Mouse (Mus musculus) naive thymus-derived CD4-positive, alpha-beta T cell, adult 2 months (primary cell): ENCODE measurements around the gene Tbc1d16.
"Not testable (repeated sequence)": the region's sequence is repeated elsewhere in the genome, so short reads cannot be mapped to it uniquely, and the experiment has no call there.

Source experiments
- DNase-seq: peaks from one replicate; pipeline ENCODE4 v3.0.0-alpha.2; 2011; ENCODE audit warnings: low read depth

Gene Tbc1d16

DNA sequence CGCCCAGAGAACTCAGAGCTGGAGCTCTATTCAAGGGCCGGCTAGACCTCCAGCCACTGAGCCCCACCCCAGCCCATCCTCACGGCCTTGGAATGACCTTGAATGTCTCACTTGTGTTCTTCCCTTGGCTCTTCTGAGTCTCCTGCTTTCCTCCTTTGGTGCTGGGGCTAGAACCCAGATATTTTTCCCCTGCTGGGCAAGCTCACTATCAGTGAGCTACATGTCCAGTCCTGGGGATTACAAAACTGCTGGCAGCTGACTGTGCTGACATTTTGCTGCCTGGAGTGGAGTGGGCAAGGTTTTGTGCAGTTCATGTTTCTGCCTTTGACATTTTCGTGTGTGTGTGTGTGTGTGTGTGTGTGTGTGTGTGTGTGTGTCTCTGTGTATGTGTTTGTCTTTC lies 111.3 kb downstream of the Tbc1d16 start:
- DNase-seq, result no peak

DNA sequence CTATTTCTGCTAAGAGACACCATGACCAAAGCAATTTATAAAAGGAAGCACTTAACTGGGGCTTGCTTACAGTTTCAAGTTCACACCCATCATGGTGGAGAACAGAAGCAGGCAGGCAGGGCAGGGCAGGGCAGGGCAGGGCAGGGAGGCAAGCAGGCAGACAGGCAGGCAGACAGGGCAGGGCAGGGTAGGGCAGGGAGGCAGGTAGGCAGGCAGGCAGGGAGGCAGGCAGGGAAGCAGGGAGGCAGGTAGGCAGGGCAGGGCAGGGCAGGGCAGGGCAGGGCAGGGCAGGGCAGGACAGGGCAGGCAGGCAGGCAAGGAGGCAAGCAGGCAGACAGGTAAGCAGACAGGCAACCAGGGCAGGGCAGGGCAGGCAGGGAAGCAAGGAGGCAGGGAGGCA lies 115.6 kb downstream of the Tbc1d16 start:
- DNase-seq, result no peak

DNA sequence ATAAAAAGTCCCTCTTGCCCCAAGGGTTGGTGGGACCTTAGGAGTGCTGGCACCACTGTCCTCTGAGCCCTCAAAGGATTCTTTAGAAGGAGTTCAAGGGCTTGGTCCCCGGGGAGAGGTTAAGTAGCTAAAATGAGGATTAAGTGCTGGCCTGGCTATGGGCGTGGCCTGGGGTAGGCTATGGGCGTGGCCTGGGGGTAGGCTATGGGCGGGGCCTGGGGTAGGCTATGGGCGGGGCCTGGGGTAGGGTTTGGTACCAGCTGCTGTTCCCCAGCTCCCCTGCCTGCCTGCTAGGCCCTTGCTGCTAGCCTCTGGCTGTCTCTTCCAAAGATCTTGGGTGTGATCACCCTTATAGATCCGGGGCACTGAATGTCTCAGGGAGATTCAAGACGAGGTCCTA lies 117.0 kb downstream of the Tbc1d16 start:
- DNase-seq, result no peak

DNA sequence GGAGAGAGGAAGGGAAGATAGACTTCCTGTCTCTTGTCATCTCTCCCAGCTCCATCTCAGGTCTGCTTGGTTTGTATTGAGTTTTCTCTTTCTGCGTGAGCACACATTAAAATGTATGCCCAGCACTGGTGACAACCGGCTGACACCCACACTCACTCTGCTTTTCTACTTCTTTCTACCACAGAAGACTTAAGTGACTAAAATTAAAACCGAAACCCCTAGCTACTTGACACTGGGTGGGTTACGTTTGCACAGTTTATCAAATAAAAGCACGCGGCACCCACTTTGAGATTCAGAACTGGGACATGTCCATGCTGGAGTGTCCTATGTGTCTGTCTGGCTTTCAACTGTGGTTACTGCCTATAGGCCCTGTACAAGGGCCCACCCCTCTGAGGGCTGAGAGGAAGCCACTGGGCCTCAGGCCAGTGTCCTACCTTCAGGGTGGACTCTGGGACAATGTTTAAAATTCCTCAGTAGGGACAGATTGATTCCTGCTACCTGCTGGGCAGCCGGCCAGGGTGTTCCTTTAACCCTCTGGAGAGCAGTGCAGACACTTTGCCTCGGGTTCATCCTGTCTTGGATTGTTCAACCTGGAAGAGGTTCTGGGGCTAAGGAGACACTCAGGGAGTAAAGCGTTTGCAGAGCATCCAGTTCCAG lies 118.8 kb downstream of the Tbc1d16 start:
- DNase-seq, result no peak

DNA sequence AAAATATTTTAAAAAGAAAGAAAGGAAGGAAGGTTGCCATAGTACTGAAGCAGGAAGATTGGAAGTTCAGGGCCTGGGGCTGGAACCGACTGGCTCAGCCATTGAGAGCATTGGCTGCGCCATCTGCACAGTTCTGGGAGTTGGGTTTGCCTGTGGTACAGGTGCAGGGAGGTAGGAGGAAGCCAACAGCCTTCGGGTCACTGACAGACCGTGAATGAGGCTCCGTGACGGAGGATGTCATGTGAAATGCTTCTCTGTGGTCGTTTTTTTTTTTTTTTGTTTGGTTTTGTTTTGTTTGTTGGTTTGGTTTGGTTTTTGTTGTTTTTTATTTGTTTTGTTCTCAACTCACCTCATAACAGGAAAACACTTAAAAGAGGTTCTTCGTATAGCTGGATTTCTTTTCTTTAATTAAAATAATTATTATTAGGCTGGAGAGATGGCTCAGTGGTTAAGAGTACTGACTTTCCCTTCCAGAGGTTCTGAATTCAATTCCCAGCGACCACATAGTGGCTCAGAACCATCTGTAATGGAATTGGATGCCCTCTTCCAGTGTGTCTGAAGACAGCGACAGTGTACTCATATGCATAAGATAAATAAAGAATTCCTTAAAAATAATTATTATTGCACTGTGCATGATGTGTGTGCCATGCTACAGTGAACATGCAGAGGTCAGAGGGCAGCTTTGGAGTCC lies 119.6 kb downstream of the Tbc1d16 start:
- no peak for DNase-seq

DNA sequence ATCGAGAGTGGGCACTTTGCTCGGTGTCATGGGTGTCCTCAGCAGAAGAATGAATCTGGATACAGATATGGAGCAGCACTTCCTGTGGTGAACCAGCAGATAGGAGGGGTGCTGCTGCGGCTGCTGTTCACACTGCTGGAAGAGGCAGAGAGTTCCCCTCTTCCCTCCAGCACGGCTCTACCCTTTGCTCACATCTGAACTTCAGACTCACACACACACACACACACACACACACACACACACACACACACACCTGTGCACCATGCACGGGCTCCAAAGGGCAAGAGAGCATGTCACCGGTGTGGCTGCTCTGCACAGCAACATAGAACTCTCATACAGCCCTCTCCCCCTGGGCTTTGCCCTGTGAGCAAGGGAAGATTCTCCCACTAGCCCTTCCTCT lies 122.0 kb downstream of the Tbc1d16 start:
- DNase-seq, result peak; percentile 56

DNA sequence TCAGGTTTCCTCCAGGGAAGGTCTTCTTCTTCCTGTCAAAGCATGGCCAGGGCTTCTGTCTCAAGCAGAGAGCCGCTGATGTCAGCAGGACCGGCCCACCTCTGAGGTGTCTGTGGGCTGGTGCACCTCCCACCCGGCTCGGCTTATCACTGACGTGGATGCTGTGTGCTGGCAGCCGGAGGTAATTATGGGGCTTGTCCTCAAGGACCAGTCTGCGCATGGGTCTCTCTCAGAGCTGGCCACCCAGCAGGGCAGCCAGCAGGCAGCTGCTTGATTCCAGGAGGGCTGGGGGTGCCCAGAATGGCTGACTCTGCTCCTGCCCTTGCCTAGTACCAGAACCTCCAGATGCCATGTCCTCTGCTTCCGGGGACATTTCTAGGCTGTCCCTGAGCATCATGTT lies 122.6 kb downstream of the Tbc1d16 start:
- DNase-seq, result no peak

DNA sequence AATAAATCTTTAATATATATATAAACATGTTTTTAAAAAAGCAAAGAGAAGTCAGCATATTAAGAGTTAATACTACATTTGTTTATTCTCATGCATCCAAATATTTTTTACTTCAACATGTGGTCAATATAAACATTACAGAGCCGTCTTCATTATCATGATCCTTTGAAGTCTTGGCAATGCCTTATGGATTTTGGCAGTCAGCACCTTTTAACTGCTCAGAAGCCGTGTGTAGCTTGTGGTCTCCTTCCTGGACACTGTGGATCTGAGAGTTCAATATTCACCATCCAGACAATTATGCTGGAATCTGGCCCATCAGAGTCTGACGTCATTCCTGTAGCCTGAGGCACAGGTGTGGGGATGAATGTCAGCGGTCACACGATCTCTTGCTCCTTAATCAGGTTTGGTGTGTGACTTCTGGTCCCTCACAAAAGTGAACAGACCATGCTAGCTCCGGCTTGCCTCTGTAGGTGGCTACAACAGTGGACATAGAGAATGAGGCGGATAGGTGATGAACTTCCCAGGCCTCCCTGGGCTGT lies 123.2 kb downstream of the Tbc1d16 start:
- no peak for DNase-seq

DNA sequence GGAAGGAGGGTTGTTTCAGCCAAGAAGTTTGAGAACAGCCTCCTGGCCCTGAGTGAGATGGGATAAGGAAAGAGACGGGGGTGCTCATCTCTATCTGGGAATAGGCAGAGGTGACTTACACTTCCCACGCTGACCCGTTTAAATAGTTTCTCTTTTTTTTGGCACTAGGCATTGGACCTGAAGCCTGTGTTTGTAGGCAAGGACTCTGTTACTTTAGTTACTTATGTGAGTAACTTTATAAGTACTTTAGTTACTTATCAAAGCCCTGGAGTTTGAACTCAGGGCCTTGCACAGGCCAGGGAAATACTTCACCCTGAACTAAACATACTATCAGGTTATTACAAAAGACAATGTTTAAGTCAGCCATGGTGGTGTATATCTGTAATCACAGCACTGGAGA lies 124.3 kb downstream of the Tbc1d16 start:
- DNase-seq, result no peak

DNA sequence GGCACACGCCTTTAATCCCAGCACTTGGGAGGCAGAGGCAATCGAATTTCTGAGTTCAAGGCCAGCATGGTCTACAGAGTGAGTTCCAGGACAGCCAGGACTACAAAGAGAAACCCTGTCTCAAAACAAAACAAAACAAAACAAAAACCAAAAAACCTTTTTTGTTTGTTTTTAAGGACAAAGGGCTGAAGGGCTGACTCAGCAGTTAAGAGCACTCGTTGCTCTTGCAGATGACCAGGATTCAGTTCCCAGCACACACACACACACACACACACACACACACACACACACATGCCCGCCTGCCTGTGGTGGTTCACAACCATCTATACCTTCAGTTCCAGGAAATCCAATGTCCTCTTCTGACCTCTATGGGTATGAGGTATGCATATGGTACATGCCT lies 127.9 kb downstream of the Tbc1d16 start:
- DNase-seq, result not testable (repeated sequence)

DNA sequence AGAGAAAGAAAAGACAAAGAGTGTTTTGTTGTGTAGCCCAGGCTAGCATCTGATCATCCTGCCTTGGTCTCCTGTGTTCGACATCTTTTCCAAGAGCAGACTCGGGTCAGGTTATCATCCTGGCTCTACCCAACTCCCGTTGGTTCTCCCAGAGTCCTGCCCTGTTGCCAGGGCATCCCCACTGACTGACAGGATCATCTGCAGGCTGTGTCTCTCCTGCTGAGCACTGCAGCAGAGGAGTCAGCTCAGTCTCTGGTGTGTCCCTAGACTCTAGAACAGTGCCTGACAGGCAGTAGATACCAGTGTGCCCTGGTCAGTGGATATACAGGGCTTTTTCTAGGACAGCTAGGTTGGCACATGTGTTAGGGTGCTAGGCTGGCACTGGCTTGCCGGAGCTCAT lies 130.1 kb downstream of the Tbc1d16 start:
- DNase-seq, result no peak

DNA sequence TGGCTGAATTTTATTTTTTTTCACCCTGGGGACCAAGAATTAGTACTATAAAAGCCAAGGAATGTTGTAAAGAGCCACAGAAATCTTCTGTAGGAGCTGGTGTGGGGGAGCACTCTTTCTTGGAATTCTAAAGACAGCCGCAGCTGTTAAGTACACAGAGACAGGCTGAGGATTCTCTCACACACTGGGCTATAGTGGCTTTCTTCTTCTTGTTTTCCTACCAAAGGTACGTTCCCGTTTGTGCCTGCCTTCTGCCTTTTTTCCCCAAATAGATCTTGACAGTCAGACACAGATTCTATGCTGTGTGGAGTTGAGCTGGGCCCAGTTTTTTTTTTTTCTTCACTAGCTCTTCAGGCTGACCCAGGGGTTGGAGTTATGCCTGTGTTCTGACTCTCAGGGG lies 132.9 kb downstream of the Tbc1d16 start:
- DNase-seq, result no peak

DNA sequence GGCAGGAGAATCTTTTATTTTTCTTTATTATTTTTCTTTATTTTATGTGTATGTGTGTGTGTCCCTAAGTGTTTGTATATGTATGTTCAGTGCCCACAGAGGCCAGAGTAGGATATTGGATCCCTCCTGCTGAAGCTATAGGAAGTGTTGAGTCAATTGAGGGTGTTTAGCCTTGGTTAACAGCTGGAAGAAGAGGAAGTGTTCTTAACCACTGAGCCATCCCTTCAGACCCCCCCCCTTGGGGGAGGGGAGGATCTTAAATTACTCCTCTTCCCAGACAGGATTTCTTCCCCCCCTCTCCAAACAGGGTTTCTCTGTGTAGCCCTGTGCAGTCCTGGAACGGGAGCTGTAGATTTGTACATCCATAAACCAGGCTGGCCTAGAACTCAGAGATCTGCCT lies 135.0 kb downstream of the Tbc1d16 start:
- DNase-seq, result no peak
